Comparison of ENCODE assay signal across 8 mouse cellular contexts in the genomic region with DNA sequence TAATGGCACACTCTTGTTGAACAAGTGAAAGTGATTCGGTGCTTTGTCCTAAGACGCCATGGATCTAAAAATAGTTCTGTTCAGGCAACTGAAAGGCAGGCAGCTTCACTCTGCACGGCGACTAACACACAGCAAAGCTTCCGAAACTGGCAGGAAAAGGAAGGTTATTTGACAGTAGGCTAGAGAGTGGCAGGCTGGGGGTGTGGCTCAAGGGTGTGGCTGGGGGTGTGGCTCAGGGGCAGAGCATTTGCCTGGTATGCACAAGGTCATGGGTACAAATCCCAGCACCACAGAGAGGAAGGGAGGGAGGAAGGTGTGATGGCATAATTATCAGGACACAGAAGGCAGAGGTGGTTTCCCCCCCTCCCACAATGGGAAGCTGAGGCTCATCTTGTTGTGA.
A peak's percentile ranks its signal among the peaks of the same experiment; 100 is the strongest.
DNase-seq lines count a peak whose midpoint lies in the region; ATAC-seq lines count a peak whose summit lies in the region.
"Had no signal": no experiment of that assay in that cellular context is flagged by ENCODE, and none has a peak within 500 bp of the region (broad histone marks: within the 10 kb centered on the region; RNA-seq: fewer than 3 reads in every experiment).

No protein-coding gene starts in this region.

- H3K9ac ChIP-seq in lung, embryonic 16.5 days (ENCODE audit: low read length), result no peak overlapping the region
- H3K9ac ChIP-seq in intestine, embryonic 14.5 days (ENCODE audit: low read length), result no peak overlapping the region
- H3K9ac ChIP-seq in hindbrain, embryonic 11.5 days (ENCODE audit: low read depth, low read length), result no peak overlapping the region
- H3K9ac ChIP-seq: forebrain, embryonic 12.5 days had no signal

- no peaks in the 10 kb centered on the region for H3K27me3 ChIP-seq in lung, embryonic 16.5 days (ENCODE audit: control insufficient read depth, insufficient read depth, low read depth, low read length)
- no peaks in the 10 kb centered on the region for H3K27me3 ChIP-seq in intestine, embryonic 14.5 days (replicated peaks; ENCODE audit: control insufficient read depth, insufficient read depth, low read length)
- no peaks in the 10 kb centered on the region for H3K27me3 ChIP-seq in hindbrain, embryonic 11.5 days (ENCODE audit: control insufficient read depth, insufficient read depth, low read length)

- H3K36me3 ChIP-seq in lung, embryonic 16.5 days (ENCODE audit: control insufficient read depth, insufficient read depth, low read length), result no peaks in the 10 kb centered on the region
- no peaks in the 10 kb centered on the region for H3K36me3 ChIP-seq in intestine, embryonic 14.5 days (ENCODE audit: control insufficient read depth, insufficient read depth, low read length)
- no peaks in the 10 kb centered on the region for H3K36me3 ChIP-seq in hindbrain, embryonic 11.5 days (ENCODE audit: control insufficient read depth, insufficient read depth, low read length)
- H3K36me3 ChIP-seq: forebrain, embryonic 12.5 days had no signal

- peaks cover 3% of the 10 kb centered on the region for H3K4me1 ChIP-seq in lung, embryonic 16.5 days (replicated peaks; ENCODE audit: control insufficient read depth, insufficient read depth, low read length)
- H3K4me1 ChIP-seq in intestine, embryonic 14.5 days (replicated peaks; ENCODE audit: control insufficient read depth, insufficient read depth, low read length), result peaks cover 12% of the 10 kb centered on the region
- no peaks in the 10 kb centered on the region for H3K4me1 ChIP-seq in hindbrain, embryonic 11.5 days (replicated peaks; ENCODE audit: control insufficient read depth, insufficient read depth, low read length)
- H3K4me1 ChIP-seq: forebrain, embryonic 12.5 days had no signal

- DNase-seq in lung, postnatal 14 days, result no peak
- peak; percentile 58 for DNase-seq in adrenal gland, postnatal 14 days
- peak; percentile 48 for DNase-seq in intestine, embryonic 14.5 days (ENCODE audit: low spot score)
- DNase-seq in thymus, postnatal 10 days (ENCODE audit: low spot score in 2 of 2), result peak; percentile 12 to 27
- no peak for DNase-seq in hindbrain, embryonic 11.5 days (ENCODE audit: low spot score)
- no peak for DNase-seq in kidney, adult 18-20 months

- ATAC-seq in lung, embryonic 16.5 days (ENCODE audit: low read depth), result 0 out of 2 replicates have a peak, but pooled peaks have one; percentile 44
- no peak for ATAC-seq in intestine, embryonic 14.5 days (replicated peaks; ENCODE audit: low FRiP score, low TSS enrichment, low read depth)
- no peak for ATAC-seq in hindbrain, embryonic 11.5 days (ENCODE audit: low FRiP score)

- no peak overlapping the region for H3K4me3 ChIP-seq in lung, embryonic 16.5 days (ENCODE audit: low read length)
- H3K4me3 ChIP-seq in intestine, embryonic 14.5 days (ENCODE audit: low read depth, low read length), result no peak overlapping the region
- no peak overlapping the region for H3K4me3 ChIP-seq in hindbrain, embryonic 11.5 days (ENCODE audit: low read depth, low read length)
- H3K4me3 ChIP-seq: forebrain, embryonic 12.5 days had no signal

- H3K9me3 ChIP-seq in lung, embryonic 16.5 days (ENCODE audit: control insufficient read depth, low read length), result no peaks in the 10 kb centered on the region
- H3K9me3 ChIP-seq in intestine, embryonic 14.5 days (ENCODE audit: control insufficient read depth, low read length), result no peaks in the 10 kb centered on the region
- H3K9me3 ChIP-seq in hindbrain, embryonic 11.5 days (ENCODE audit: control insufficient read depth, low read length), result no peaks in the 10 kb centered on the region
- H3K9me3 ChIP-seq: forebrain, embryonic 12.5 days had no signal

- H3K27ac ChIP-seq in lung, embryonic 16.5 days (ENCODE audit: low read length), result no peak overlapping the region
- no peak overlapping the region for H3K27ac ChIP-seq in intestine, embryonic 14.5 days (ENCODE audit: low read depth)
- H3K27ac ChIP-seq in hindbrain, embryonic 11.5 days (ENCODE audit: low read depth, low read length), result no peak overlapping the region
- H3K27ac ChIP-seq: forebrain, embryonic 12.5 days had no signal

- H3K4me2 ChIP-seq in lung, embryonic 16.5 days (ENCODE audit: low read depth, low read length), result no peak overlapping the region
- no peak overlapping the region for H3K4me2 ChIP-seq in intestine, embryonic 14.5 days (ENCODE audit: low read length)
- H3K4me2 ChIP-seq in hindbrain, embryonic 11.5 days (replicated peaks; ENCODE audit: low read depth, low read length), result no peak overlapping the region
- H3K4me2 ChIP-seq: forebrain, embryonic 12.5 days had no signal

- WGBS in lung, embryonic 16.5 days, result 31% methylated on average over 5 of the region's 5 CpGs
- WGBS in intestine, embryonic 14.5 days, result 28% methylated on average over 5 of the region's 5 CpGs
- WGBS in hindbrain, embryonic 11.5 days, result 78% methylated on average over 5 of the region's 5 CpGs

Comparison
In these comparisons a context has a peak if more than half of its experiments do, and no peak if none do; other contexts are left out.
1. DNase-seq: peak in adrenal gland, postnatal 14 days (single experiment), intestine, embryonic 14.5 days (single experiment) and thymus, postnatal 10 days (2 of 2); none in lung, postnatal 14 days (single experiment), hindbrain, embryonic 11.5 days (single experiment) and kidney, adult 18-20 months (single experiment).